In the genomic region with DNA sequence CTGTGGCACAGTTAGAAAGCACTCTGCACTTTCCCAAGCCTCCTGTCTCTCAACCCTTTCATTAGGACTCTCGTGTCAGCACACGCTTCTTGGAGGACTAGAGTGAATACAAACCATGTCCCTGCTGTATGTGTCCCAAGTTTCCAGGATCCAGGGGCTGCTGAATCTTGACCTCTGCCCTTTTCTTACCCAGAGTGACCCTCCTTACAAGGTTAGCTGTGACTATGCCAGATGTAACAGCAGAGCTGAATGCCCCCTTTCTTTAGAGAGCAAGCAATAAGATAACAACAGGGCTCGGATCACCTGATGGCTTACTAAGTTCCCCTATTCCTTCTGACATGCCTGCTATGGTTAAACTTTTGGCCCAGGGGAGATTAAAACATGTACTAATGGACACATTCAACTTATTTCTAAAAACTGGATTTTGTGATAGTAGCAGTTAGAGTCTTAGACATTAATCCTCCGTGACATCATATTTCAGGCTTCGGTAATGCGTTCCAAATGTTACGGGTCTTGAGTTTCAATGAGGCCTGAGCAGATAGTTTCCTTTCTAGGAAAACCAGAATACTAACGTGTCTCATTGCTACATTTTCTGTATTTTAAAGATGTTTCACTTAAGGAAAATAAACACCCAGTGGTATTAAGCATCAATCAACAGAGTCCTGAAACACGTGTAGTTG, we compare ENCODE assay signal across 15 mouse cellular contexts.
"Had no signal": no experiment of that assay in that cellular context is flagged by ENCODE, and none has a peak within 500 bp of the region (broad histone marks: within the 10 kb centered on the region; RNA-seq: fewer than 3 reads in every experiment).

No protein-coding gene starts in this region.

- H3K4me1 ChIP-seq: liver, embryonic 13.5 days; lung, embryonic 15.5 days; midbrain, embryonic 10.5 days; neural tube, embryonic 13.5 days had no signal

- H3K4me2 ChIP-seq: kidney, embryonic 15.5 days; liver, embryonic 13.5 days; lung, embryonic 15.5 days; neural tube, embryonic 13.5 days had no signal

- H3K36me3 ChIP-seq: kidney, embryonic 15.5 days; liver, embryonic 13.5 days; lung, embryonic 15.5 days; midbrain, embryonic 10.5 days; neural tube, embryonic 13.5 days had no signal

- H3K4me3 ChIP-seq: kidney, embryonic 15.5 days; left cerebral cortex, adult 2 months; liver, embryonic 13.5 days; lung, embryonic 15.5 days; midbrain, embryonic 10.5 days; neural tube, embryonic 13.5 days had no signal

- H3K9me3 ChIP-seq: kidney, embryonic 15.5 days; liver, embryonic 13.5 days; lung, embryonic 15.5 days; midbrain, embryonic 10.5 days; neural tube, embryonic 13.5 days had no signal

- H3K9ac ChIP-seq: kidney, embryonic 15.5 days; liver, embryonic 13.5 days; liver, postnatal 0 days; lung, embryonic 15.5 days; neural tube, embryonic 13.5 days had no signal

- H3K27ac ChIP-seq: kidney, embryonic 15.5 days; left cerebral cortex, adult 2 months; liver, embryonic 13.5 days; lung, embryonic 15.5 days; midbrain, embryonic 10.5 days; neural tube, embryonic 13.5 days; stomach, postnatal 0 days had no signal

- ATAC-seq: liver, postnatal 0 days had no signal

- DNase-seq: kidney, adult 18-20 months; kidney, postnatal 14 days; liver; liver, embryonic 13.5 days; liver, postnatal 0 days; lung, postnatal 14 days; midbrain, embryonic 14.5 days; right cerebral cortex, adult 18-20 months; right cerebral cortex, postnatal 25 days had no signal

- H3K27me3 ChIP-seq: kidney, embryonic 15.5 days; liver, embryonic 13.5 days; lung, embryonic 15.5 days; neural tube, embryonic 13.5 days had no signal
